Mouse (Mus musculus) midbrain, embryonic 15.5 days (tissue): ENCODE data around the gene Asic5. TPM values are rescaled to one million over a fixed set of nuclear protein-coding genes. Genes with fewer than 3 reads are reported as not detected.
A peak's percentile ranks its signal among the peaks of the same experiment; 100 is the strongest.

Source experiments
- ATAC-seq: fragments of 200-750 bp; cut with Nextera tagmentation; replicated peaks from 2 replicates; pipeline ENCODE4 v1.8.0; 2017; ENCODE audit warnings: moderate TSS enrichment
- H3K27ac ChIP-seq: fragments of 300-500 bp; sonication (generic); 2 replicates; pipeline ENCODE4 v1.5.1; 2015; ENCODE audit warnings: mild to moderate bottlenecking, inconsistent platforms
- H3K27me3 ChIP-seq: fragments of 300-500 bp; sonication (generic); replicated peaks from 2 replicates; pipeline ENCODE4 v1.6.1; 2015; ENCODE audit warnings: inconsistent platforms
- H3K36me3 ChIP-seq: fragments of 300-500 bp; sonication (generic); replicated peaks from 2 replicates; pipeline ENCODE4 v1.6.1; 2015; ENCODE audit warnings: inconsistent platforms
- H3K4me1 ChIP-seq: fragments of 300-500 bp; sonication (generic); 2 replicates; pipeline ENCODE4 v1.6.1; 2015; ENCODE audit warnings: inconsistent platforms
- H3K4me2 ChIP-seq: fragments of 300-500 bp; sonication (generic); 2 replicates; pipeline ENCODE4 v1.6.1; 2015; ENCODE audit warnings: inconsistent platforms, mild to moderate bottlenecking, moderate library complexity
- H3K4me3 ChIP-seq: fragments of 300-500 bp; sonication (generic); 2 replicates; pipeline ENCODE4 v1.5.1; 2015; ENCODE audit warnings: mild to moderate bottlenecking, inconsistent platforms
- H3K9ac ChIP-seq: fragments of 300-500 bp; sonication (generic); 2 replicates; pipeline ENCODE4 v1.6.1; 2015; ENCODE audit warnings: mild to moderate bottlenecking, inconsistent platforms
- H3K9me3 ChIP-seq: fragments of 300-500 bp; sonication (generic); 2 replicates; pipeline ENCODE4 v1.6.1; 2016; ENCODE audit warnings: inconsistent platforms
- WGBS: fragments of 180-500 bp; shearing (Covaris S2); methylation state at CpG from one replicate; pipeline ENCODE4 v1.1.7; 2015; ENCODE audit warnings: mixed read lengths; 5-methylcytosine and 5-hydroxymethylcytosine counted together
- polyA plus RNA-seq: library from polyadenylated mRNA; unstranded; fragments of >200 nt; fragmentation: Nextera tagmentation; extraction: Ambion mirVana; gene quantifications from 2 replicates; pipeline ENCODE4 v1.2.1, GENCODE M21; 2015

Gene Asic5
- polyA plus RNA-seq, 1 experiment from 2014 or later = not detected

DNA sequence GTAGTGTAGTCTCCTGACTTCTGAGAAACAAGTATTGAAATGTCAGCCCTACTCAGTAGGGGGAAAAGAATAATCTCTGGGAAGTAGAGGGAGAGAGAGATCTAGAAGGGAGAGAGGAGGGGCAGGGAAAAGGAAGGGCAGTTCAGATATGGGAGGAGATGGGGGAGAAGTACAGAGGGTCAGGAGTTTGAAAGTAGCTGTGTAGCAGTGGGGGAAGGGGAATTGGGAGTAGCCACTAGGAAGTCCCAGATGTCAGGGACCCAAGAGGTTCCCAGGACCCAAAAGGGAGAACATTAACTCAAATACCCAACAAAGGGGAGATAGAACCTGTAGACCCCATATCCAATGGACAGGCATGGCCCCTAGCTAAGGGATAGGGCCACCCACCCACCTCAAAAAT is 6.0 kb upstream of the Asic5 start, which contains the start of gene Tdo2:
Gene Tdo2, minus strand, starts transcription at position 101 of the 400 bp plus-strand sequence.
- no peaks in the 10 kb centered on the region for H3K27me3 ChIP-seq
- H3K27ac ChIP-seq = no peak within 1 kb of the TSS
- ATAC-seq = no peak
- H3K9me3 ChIP-seq = no peaks in the 10 kb centered on the region
- no peak within 1 kb of the TSS for H3K9ac ChIP-seq
- H3K36me3 ChIP-seq = no peaks in the 10 kb centered on the region
- H3K4me1 ChIP-seq = no peaks in the 10 kb centered on the region
- H3K4me2 ChIP-seq = no peak within 1 kb of the TSS
- H3K4me3 ChIP-seq = no peak within 1 kb of the TSS

GRCm38 (mm10) chr3:81981576-81981975 is 514 bp upstream of the Asic5 start:
- Histone ChIP-seq H3K27me3 (no peaks in the 10 kb centered on the region), H3K9ac (no peak overlapping the region), H3K36me3 (no peaks in the 10 kb centered on the region), H3K9me3 (no peaks in the 10 kb centered on the region), H3K4me2 (no peak overlapping the region), H3K27ac (no peak overlapping the region), H3K4me3 (no peak overlapping the region), H3K4me1 (no peaks in the 10 kb centered on the region)
- 93% methylated on average over 5 of the region's 5 CpGs for WGBS
- ATAC-seq = no peak

DNA sequence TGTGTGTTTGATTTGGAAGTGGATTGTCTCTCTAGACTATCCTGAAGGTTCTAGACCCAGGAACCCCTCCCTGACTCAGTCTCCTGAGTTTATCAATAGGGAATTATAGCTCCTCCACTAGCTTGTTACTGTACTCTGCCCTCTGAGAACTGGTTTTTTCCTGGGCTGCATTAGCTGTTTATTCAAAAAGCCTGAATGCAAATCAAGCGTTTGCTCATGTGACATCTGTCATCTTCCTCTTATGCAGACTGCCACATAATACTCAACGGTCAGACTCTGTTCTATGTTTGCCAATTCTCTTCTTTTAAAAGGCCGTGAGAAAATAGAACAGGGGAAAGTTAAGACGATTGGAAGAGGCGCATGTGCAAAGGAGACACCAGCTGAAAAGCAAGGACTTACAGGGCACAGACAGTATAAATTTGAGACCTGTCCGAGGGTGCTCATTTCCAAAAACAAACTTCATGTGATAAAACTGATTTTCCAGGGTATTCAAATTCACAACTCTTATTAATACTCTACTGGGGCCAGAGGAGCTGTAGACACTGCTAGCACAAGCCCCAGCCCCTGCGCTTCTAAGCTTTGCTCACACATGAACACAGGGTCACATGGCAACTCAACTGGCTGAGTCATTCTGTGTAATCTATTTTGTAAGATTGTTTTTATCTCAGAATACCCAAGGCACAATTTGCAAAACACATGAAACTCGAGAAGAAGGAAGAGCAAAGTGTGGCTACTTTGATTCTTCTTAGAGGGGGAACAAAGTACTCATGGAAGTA is 1.2 kb downstream of the Asic5 start:
- Histone ChIP-seq H3K4me3 (no peak overlapping the region), H3K36me3 (no peaks in the 10 kb centered on the region), H3K4me2 (no peak overlapping the region), H3K27ac (no peak overlapping the region), H3K27me3 (no peaks in the 10 kb centered on the region), H3K9me3 (no peaks in the 10 kb centered on the region), H3K4me1 (no peaks in the 10 kb centered on the region), H3K9ac (no peak overlapping the region)
- ATAC-seq = no peak
- 80% methylated on average over 8 of the region's 8 CpGs for WGBS

DNA sequence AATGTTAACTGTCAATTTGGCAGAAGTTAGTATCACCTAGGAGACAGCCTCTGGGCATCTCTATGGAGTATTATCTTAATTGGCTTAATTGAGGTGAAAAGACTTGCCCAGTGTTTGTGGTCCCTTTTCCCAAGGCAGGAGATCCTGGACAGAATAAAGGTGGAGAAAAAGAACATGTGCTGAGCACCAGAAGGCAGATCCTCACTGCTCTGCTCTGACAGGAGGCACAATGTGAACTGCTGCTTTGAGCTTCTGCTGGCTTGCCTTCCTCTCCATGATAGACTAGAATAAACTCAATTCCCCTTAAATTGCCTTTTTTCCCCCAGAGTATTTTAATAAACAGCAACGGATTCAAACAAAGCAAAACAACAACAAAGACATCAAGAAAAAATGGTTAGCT is 3.0 kb downstream of the Asic5 start:
- H3K4me2 ChIP-seq = no peak overlapping the region
- H3K4me3 ChIP-seq = no peak overlapping the region
- ATAC-seq = no peak
- no peaks in the 10 kb centered on the region for H3K36me3 ChIP-seq
- 60% methylated on average over 1 of the region's 1 CpGs for WGBS
- no peaks in the 10 kb centered on the region for H3K9me3 ChIP-seq
- H3K27ac ChIP-seq = no peak overlapping the region
- no peaks in the 10 kb centered on the region for H3K4me1 ChIP-seq
- no peaks in the 10 kb centered on the region for H3K27me3 ChIP-seq
- H3K9ac ChIP-seq = no peak overlapping the region

- no peak for ATAC-seq
- H3K4me3 ChIP-seq = no peak overlapping the region
Measured at GRCm38 (mm10) chr3:81986103-81986502, 4.0 kb downstream of the Asic5 start.

DNA sequence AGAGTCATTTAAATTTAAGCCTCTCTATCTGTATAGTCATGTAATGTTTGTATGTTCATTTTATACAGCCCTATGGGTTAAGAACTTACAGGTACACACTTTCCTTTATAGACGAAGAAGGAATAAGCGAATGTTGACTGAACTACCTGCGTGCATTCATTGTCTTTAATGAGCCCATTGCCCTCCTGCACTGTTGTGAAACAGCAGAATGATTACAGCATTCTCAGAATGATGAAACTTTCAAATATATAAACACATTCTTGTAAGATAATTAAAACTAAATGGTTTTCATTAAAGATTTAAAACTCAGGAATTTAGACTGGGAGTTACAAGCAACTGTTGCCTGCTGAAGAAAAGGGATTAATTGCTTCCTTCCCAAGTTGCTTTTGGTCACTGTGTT is 5.5 kb downstream of the Asic5 start:
- H3K4me3 ChIP-seq = no peak overlapping the region
- no peaks in the 10 kb centered on the region for H3K27me3 ChIP-seq
- no peaks in the 10 kb centered on the region for H3K4me1 ChIP-seq
- no peaks in the 10 kb centered on the region for H3K36me3 ChIP-seq
- WGBS = 90% methylated on average over 3 of the region's 3 CpGs
- no peak overlapping the region for H3K9ac ChIP-seq
- H3K27ac ChIP-seq = no peak overlapping the region
- ATAC-seq = no peak
- H3K4me2 ChIP-seq = no peak overlapping the region
- no peaks in the 10 kb centered on the region for H3K9me3 ChIP-seq

More at GRCm38 (mm10) chr3:81986103-81986502, 4.0 kb downstream of the Asic5 start:
- Histone ChIP-seq H3K4me2 (no peak overlapping the region), H3K4me1 (no peaks in the 10 kb centered on the region), H3K36me3 (no peaks in the 10 kb centered on the region), H3K27me3 (no peaks in the 10 kb centered on the region), H3K9ac (no peak overlapping the region), H3K27ac (no peak overlapping the region), H3K9me3 (no peaks in the 10 kb centered on the region)
- 91% methylated on average over 2 of the region's 2 CpGs for WGBS

DNA sequence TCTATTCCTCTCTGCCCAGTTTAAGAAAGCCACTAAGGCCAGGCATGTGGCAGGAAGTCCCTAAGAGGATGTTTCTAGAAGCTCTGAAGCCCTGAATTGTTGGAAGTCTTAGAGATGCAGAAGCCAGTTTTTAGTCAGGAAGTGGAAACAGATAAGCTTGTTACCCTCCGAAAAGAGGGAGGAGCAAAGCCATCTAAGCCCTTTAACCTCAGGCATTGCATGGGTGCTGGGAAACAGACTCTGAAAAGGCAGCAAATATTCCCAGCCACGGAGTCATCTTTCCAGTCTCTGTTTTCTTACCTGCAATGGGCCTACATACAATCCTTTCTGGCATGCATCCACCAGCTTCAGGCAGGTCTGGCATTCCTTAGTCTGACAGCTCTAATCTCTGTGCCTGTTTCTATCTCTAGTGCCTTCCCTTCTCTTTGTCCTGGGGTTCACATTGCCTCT is 7.6 kb downstream of the Asic5 start:
- no peak overlapping the region for H3K9ac ChIP-seq
- H3K4me3 ChIP-seq = no peak overlapping the region
- no peaks in the 10 kb centered on the region for H3K36me3 ChIP-seq
- 45% methylated on average over 2 of the region's 2 CpGs for WGBS
- no peaks in the 10 kb centered on the region for H3K9me3 ChIP-seq
- no peaks in the 10 kb centered on the region for H3K27me3 ChIP-seq
- no peak for ATAC-seq
- no peaks in the 10 kb centered on the region for H3K4me1 ChIP-seq
- H3K27ac ChIP-seq = no peak overlapping the region
- no peak overlapping the region for H3K4me2 ChIP-seq

DNA sequence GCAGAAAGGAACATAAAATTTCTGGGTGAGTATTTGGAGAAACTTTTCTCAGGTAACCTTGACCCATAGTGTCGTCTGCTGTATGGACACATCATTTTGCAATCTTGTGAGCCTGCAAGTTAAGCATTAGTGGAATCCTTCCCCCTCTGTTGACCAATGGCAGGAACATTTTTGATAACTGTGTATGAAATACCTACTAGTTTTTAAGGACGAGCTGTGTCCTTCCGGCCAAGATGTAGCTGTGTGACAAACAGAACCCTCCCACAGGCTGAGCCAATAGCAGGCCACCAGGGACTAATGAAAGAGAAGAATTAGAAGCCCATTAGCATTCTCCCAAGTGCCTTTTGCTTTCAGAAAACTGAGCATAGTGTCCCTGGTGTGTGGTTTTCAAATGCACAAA is 8.4 kb downstream of the Asic5 start:
- H3K27me3 ChIP-seq = no peaks in the 10 kb centered on the region
- no peak overlapping the region for H3K4me3 ChIP-seq
- H3K9me3 ChIP-seq = no peaks in the 10 kb centered on the region
- H3K36me3 ChIP-seq = no peaks in the 10 kb centered on the region
- 71% methylated on average over 3 of the region's 3 CpGs for WGBS
- H3K9ac ChIP-seq = no peak overlapping the region
- no peaks in the 10 kb centered on the region for H3K4me1 ChIP-seq
- ATAC-seq = no peak
- H3K4me2 ChIP-seq = no peak overlapping the region
- H3K27ac ChIP-seq = no peak overlapping the region

GRCm38 (mm10) chr3:81995371-81995770 is 13.3 kb downstream of the Asic5 start:
- no peak for ATAC-seq
- no peaks in the 10 kb centered on the region for H3K27me3 ChIP-seq
- 29% methylated on average over 4 of the region's 4 CpGs for WGBS

GRCm38 (mm10) chr3:81995988-81996387 is 13.9 kb downstream of the Asic5 start:
- Histone ChIP-seq H3K27me3 (no peaks in the 10 kb centered on the region), H3K27ac (no peak overlapping the region), H3K9me3 (no peaks in the 10 kb centered on the region), H3K36me3 (no peaks in the 10 kb centered on the region), H3K9ac (no peak overlapping the region), H3K4me1 (no peaks in the 10 kb centered on the region), H3K4me2 (no peak overlapping the region), H3K4me3 (no peak overlapping the region)
- peak; percentile 65; the same call in 1 of the 2 replicates for ATAC-seq
- 0% methylated on average over 1 of the region's 1 CpGs for WGBS

More at GRCm38 (mm10) chr3:81995371-81995770, 13.3 kb downstream of the Asic5 start:
- Histone ChIP-seq H3K9ac (no peak overlapping the region), H3K36me3 (no peaks in the 10 kb centered on the region), H3K4me3 (no peak overlapping the region), H3K27ac (no peak overlapping the region), H3K4me1 (no peaks in the 10 kb centered on the region), H3K4me2 (no peak overlapping the region), H3K9me3 (no peaks in the 10 kb centered on the region)

- Histone ChIP-seq H3K9me3 (no peaks in the 10 kb centered on the region), H3K4me2 (no peak overlapping the region), H3K4me1 (no peaks in the 10 kb centered on the region), H3K27ac (no peak overlapping the region), H3K27me3 (no peaks in the 10 kb centered on the region), H3K36me3 (no peaks in the 10 kb centered on the region), H3K4me3 (no peak overlapping the region), H3K9ac (no peak overlapping the region)
- 94% methylated on average over 1 of the region's 1 CpGs for WGBS
- ATAC-seq = no peak
Measured at GRCm38 (mm10) chr3:82007002-82007401, 24.9 kb downstream of the Asic5 start.

DNA sequence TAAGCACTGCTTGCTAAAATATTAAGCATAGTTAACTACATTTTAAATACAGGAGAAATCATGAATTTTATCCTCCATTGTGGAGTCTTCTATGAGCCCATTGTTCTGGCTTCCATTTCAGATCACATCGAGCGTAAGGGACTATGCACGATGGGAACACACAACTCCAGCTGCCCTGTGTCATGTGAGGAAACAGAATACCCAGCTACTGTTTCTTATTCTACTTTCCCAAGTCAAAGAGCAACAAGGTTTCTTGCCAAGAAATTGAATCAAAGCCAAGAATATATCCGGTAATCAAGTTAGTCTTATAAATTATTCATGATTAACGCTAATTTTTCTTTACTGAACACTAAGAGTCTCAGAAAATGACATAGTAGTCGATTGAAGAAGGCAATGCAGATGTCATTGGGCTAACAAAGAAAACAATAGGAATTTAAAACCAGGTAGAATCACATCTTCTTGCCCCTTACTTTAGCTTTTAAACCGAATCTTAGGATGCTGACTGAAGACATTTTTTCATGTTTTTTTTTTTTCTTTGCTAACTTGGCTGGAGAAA is 32.1 kb downstream of the Asic5 start:
- ATAC-seq = no peak
- no peaks in the 10 kb centered on the region for H3K36me3 ChIP-seq
- no peak overlapping the region for H3K4me2 ChIP-seq
- H3K4me3 ChIP-seq = no peak overlapping the region
- H3K9ac ChIP-seq = no peak overlapping the region
- no peaks in the 10 kb centered on the region for H3K27me3 ChIP-seq
- 35% methylated on average over 7 of the region's 7 CpGs for WGBS
- H3K4me1 ChIP-seq = no peaks in the 10 kb centered on the region
- no peaks in the 10 kb centered on the region for H3K9me3 ChIP-seq
- no peak overlapping the region for H3K27ac ChIP-seq

- Histone ChIP-seq H3K9me3 (no peaks in the 10 kb centered on the region), H3K4me3 (no peak overlapping the region), H3K4me2 (no peak overlapping the region), H3K4me1 (no peaks in the 10 kb centered on the region), H3K36me3 (no peaks in the 10 kb centered on the region), H3K27ac (no peak overlapping the region), H3K27me3 (no peaks in the 10 kb centered on the region), H3K9ac (no peak overlapping the region)
- no peak for ATAC-seq
- 92% methylated on average over 8 of the region's 8 CpGs for WGBS
Measured at GRCm38 (mm10) chr3:82022421-82022920, 40.4 kb downstream of the Asic5 start.
